Mouse (Mus musculus) ES-CJ7 (cell line): ENCODE results near the gene Zfp667.
"Not testable (repeated sequence)": the region's sequence is repeated elsewhere in the genome, so short reads cannot be mapped to it uniquely, and the experiment has no call there.

Source experiments
- DNase-seq: peaks from one replicate; pipeline ENCODE4 v3.0.0; 2011; ENCODE audit warnings: low read depth, low spot score

Zfp667 gene

DNA sequence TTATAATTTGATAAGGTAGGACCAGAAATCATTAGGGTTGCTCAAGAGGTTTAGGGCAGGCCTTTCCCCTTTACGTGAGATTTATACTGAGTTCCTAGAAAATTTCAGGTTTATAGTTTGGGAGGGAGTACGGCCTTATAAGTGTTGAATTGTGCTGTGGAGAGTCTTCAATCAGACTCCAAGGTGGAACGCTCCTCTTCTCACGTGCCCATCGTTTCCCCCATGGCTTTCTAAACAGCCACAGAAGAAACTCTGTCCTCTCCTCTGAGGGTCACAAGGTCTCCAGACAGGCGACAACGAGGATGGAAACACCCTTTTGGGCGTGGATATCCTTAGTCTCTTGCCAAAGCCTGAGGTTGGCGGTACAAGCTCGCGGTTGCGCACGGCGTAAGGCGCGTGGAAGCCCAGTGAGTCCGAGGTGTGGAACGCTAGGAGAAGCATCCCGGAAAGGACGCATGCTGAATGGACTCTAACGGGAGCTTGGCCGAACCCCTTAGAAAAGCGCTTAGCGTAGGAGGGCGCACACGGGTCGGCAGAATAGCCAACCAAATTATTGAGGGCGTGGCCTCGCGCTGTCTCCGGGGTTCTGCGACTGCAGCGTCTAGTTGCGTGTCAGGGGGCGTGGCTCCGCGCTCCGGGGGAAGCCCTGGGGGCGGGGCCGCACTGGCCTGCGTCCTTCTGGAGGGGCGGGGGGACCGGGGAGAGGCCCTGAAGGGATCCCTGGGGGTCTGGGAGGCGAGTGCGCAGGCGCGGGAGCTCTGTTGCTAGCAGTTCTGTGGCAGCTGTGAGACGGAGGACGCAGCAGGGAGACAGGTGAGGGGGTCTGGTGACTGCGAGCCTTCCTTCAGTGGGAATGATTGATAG lies at the start of gene Zfp667:
Zfp667 (plus strand) TSS at position 738 of the 864 bp plus-strand sequence.
- peak; percentile 98 for DNase-seq

DNA sequence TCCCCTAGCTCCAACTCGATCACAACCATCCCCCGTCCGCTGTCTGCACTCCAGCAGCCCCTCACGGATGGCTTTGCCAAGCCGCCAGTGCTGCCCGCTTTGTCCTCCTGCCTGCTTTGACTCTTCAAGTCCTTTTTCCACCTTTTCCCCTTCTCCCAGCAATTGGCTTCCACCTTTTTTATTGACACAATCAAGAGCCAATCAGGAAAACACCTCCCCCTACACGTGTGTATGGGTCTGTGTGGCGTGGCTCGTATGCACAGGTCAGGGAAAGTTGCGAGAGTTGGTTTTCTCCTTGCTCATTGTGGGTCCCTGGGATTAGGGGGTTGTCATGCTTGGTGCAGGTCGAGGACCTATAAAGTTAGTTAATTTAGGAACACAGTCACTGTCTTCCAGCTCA lies 46.6 kb upstream of the Zfp667 start:
- peak; percentile 86 for DNase-seq

DNA sequence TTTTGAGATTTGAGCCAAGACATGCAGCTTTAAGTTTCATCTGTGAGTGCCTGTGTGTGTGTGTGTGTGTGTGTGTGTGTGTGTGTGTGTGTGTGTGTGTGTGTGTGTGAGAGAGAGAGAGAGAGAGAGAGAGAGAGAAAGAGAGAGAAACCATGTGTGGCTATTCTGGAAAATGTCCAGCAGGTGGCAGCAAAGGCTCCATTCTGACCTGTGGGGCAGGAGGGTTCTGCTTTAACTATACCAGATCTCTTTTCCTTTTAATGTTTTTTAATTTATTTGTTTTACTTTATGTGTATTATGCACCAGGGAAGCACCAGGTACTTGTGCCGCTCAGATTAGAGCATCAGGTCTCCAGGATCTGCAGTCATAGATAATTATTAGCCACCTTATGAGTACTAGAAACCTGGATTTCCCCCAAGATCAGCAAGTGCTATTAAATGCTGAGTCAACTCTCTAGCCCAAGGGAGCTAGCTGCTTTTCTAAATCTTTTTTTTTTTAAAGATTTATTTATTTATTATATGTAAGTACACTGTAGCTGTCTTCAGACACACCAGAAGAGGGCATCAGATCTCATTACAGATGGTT lies 45.4 kb upstream of the Zfp667 start:
- peak; percentile 73 for DNase-seq

GRCm38 (mm10) chr7:6244361-6245292 lies 41.8 kb upstream of the Zfp667 start:
- DNase-seq = peak; percentile 45

- no peak for DNase-seq
Observed at GRCm38 (mm10) chr7:6252410-6252809, 34.0 kb upstream of the Zfp667 start, which contains the start of gene Epp13. Gene Epp13, plus strand, starts transcription at chr7:6252710.

DNA sequence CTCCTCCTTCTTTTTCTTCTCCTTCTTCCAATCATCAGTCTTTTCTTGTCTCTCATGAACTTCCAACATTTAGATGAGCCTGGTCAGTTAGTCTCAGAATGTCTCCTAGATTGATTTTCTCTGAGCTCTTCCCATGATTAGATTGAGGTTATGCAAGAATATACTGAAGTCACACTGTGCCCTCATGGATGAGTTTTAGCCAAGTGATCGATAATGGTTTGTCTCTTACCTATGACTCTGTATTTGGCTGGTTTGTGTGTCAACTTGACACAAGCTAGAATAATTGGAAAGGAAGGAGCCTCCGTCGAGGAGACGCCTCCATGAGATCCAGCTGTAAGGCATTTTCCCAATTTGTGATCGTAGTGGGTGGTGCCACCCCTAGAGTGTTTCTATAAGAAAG lies 31.9 kb upstream of the Zfp667 start:
- DNase-seq = no peak

GRCm38 (mm10) chr7:6257386-6257785 lies 29.0 kb upstream of the Zfp667 start:
- DNase-seq = peak; percentile 67

GRCm38 (mm10) chr7:6258232-6259220 lies 27.9 kb upstream of the Zfp667 start:
- DNase-seq = peak; percentile 99

DNA sequence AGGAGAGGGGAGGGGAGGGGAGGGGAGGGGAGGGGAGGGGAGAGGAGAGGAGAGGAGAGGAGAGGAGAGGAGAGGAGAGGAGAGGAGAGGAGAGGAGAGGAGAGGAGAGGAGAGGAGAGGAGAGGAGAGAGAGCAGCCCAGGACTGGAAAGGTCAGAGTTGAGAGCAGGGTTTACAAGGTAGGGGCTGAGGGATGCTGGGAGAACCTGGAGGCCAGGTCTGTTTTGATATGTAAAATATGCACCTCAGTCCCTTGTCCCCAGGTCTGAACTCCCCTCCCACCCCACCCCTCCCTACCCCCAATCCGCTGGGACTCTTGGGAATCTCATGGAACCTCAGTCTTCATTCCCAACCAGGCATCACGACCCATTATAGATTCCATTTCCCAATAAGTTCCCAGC lies 26.4 kb upstream of the Zfp667 start:
- peak; percentile 81 for DNase-seq

DNA sequence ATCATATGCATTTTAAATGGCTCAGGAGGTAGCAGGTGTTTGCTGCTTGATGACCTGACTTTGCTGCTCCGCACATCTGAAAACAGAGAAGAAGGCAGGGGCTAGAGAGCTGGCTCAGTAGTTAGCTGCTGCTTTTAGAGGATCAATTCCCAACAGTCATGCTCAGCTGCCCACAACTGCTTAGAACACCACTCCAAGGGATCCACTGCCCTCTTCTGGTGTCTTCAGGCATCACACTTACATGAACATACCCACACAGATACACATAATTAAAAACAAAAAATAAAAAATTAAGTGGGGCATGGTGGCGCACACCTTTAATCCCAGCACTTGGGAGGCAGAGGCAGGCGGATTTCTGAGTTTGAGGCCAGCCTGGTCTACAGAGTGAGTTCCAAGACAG lies 24.3 kb upstream of the Zfp667 start:
- DNase-seq = peak; percentile 85

DNA sequence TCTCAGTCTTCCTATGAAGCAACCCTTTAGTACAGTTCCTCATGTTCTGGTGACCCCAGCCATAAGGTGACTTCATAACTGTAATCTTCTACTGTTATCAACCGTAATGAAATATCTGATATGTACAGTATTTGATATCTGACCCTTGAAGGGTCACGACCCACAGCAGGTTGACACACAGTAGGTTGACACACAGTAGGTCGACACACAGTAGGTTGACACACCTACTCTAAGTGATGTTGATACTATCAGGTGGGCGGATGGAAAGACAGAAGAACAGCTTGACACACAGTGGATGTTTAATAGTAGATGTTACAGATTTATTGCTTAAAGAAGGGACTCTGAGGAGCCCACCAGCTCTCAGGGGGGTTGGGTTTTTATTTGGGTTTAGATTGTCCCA lies 23.4 kb upstream of the Zfp667 start:
- DNase-seq = no peak

DNA sequence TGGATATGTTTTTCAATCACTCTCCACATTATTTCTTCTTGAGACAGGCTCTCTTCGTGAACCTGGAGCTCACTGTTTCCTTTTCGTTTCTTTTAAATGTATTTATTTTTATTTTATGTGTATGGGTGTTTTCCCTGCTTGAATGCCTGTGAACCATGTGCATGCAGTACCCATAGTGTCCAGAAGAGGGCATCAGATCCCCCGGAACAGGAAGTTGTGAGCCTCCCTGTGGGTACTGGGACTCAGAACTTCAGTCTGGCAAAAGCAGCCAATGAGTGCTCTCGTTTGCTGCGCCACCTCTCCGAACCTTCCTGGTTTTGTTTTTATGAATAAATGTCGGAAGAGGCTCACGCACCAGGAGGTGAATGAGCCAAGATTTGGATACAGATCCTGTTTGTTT lies 20.7 kb upstream of the Zfp667 start:
- peak; percentile 89 for DNase-seq

GRCm38 (mm10) chr7:6277906-6278305 lies 8.5 kb upstream of the Zfp667 start:
- no peak for DNase-seq

DNA sequence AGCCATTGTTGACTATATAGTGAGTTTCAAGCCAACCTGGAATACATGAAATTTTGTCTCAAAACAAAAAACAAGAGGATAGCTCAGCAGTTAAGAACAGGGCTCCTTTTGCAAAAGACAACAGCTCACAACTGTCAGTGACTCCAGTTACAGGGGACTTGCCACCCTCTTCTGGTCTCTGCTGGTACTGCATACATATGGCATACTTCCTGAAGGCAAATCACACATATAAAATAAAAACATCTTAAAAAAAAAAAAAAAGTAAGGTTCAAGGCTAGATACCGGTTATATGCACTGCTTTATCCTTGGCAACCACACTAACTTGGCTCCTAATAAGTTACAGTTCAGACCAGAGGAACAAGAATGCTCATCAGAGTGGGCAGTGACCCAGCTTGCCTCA lies 3.6 kb upstream of the Zfp667 start:
- peak; percentile 85 for DNase-seq

- DNase-seq = peak; percentile 91
Observed at GRCm38 (mm10) chr7:6283451-6284075, 2.8 kb upstream of the Zfp667 start.

- no peak for DNase-seq
Observed at GRCm38 (mm10) chr7:6284442-6285012, 1.9 kb upstream of the Zfp667 start.

- DNase-seq = no peak
Observed at GRCm38 (mm10) chr7:6285366-6285765, 1.0 kb upstream of the Zfp667 start.

DNA sequence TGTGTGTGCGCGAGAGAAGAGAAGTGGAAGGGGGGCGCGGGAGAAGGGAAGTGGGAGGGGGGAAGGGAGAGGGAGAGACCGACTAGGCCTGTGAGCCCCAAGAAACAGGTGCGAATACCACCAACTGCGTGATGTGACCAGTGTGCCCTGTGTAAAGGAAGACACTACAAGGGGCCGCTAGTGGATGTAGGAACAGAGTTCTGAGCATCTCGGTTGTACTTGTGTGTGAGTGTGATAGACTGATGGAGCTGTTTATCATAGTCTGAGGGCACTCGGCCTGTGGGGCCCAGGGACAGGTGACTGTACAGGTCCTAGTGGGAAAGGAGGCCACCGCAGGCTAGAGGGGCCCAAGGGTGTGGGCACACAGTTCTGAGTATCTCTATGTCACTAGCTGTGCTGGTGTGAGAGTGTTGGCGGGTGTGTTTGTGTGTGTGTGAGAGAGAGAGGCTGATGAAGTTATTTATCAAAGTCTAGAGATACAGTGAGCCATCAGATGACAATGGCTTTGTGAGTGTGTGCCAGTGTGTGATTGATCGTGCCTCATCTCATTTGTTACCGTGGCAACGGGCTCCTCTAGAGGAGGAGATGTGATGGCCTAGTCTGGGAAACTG lies 647 bp downstream of the Zfp667 start:
- no peak for DNase-seq

DNA sequence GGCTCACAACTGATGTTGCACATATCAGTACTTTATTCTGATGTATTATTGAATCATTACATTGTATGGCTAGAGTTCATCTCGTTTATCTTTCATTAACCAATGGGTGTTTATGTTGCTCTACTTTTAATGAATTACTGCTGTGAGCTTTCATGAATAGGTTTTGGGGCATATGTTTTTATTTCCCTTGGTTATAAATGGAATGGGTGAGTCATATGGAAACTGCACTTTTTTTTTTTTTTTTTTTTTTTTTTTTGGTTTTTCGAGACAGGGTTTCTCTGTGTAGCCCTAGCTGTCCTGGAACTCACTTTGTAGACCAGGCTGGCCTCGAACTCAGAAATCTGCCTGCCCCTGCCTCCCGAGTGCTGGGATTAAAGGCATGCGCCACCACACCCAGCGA lies 4.7 kb downstream of the Zfp667 start:
- DNase-seq = not testable (repeated sequence)
